Mouse (Mus musculus) small intestine, adult 2 months (tissue): ENCODE measurements around the gene Lpcat1.

Source experiments
- CTCF ChIP-seq: fragments of 200-500 bp; IDR thresholded peaks from 2 replicates; pipeline ENCODE4 v1.5.1; 2012; ENCODE audit warnings: low read depth, mild to moderate bottlenecking, control low read depth, inconsistent platforms, low read length, moderate library complexity, mixed read lengths; ENCODE audit not compliant: insufficient replicate concordance, insufficient read length; ENCODE audit errors: extremely low read depth
- POLR2A ChIP-seq: fragments of 200-500 bp; IDR thresholded peaks from 2 replicates; pipeline ENCODE4 v1.6.1; 2012; ENCODE audit warnings: low read depth, mild to moderate bottlenecking, control low read depth, inconsistent platforms, low read length, moderate library complexity

- no peak for TF ChIP-seq POLR2A
- TF ChIP-seq CTCF, result no peak
Observed at GRCm38 (mm10) chr13:73457301-73457700, 9.7 kb upstream of the Lpcat1 start.
